Mouse (Mus musculus) heart, postnatal 0 days (tissue): ENCODE results near the gene Aldh1l1.

ENCODE experiments used
- CTCF ChIP-seq: IDR thresholded peaks from 2 replicates; pipeline ENCODE4 v1.5.1; 2016; ENCODE audit warnings: antibody characterized with exemption, control low read depth, low read depth
- EP300 ChIP-seq: IDR thresholded peaks from 2 replicates; pipeline ENCODE4 v1.6.1; 2016; ENCODE audit warnings: antibody characterized with exemption, low read depth

DNA sequence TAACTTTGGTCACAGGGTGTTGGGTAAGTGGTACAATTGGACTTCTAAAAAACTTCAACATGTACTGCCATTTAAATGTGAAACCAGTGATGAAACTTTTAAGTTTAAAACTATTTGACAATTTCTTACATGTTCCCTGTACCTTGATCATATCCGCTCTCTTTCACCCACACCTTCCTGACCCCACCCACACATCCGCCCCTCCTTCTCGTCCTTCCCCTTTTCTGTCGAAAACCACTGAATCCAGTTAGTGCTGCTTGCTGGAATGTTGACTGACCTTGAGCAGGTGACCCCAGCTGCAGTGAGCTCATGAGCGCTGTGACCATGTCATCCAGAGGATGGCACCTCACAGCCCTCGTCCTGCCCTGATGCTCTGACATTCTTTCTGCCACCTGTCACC, 143.3 kb downstream of the Aldh1l1 start:
- TF ChIP-seq CTCF: no peak
- no peak for TF ChIP-seq EP300
